8 mouse cellular contexts compared by ENCODE assay signal in the genomic region with DNA sequence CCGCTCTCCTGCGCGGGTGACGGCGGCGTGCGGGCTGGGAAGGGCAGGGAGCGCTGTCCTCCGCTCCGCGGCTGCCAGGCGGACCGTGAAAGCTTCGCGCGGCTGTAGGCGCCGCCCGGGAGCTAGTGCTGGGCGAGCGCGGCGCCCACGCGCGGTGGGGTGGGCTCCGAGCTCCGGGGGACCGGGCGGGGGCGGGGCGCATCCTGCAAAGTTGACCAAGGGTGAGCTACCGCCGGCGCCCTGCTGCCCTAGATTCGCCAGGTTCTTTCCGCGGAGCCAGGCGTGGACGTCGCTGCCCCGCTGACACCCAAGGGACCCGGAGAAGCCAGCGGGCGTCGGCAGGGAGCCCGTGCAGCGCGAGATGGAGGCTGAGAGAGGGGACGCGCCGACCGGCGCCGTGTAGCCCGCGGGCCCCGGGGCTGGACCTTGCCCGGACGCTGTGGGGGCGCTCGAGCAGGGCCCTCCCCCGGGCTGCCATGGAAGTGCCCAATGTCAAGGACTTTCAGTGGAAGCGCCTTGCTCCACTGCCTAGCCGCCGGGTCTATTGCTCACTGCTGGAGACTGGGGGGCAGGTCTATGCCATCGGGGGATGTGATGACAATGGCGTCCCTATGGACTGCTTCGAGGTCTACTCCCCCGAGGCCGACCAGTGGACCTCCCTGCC. TPM values are rescaled to one million over a fixed set of nuclear protein-coding genes. Genes with fewer than 3 reads are reported as not detected.
DNase-seq lines count a peak whose midpoint lies in the region; ATAC-seq and TF ChIP-seq lines count a peak whose summit lies in the region.

No protein-coding gene starts in this region.

- peak overlapping the region; percentile 97 for H3K4me2 ChIP-seq in heart, embryonic 12.5 days
- peak overlapping the region; percentile 98 for H3K4me2 ChIP-seq in kidney, embryonic 16.5 days (replicated peaks; ENCODE audit: low read depth, low read length)
- H3K4me2 ChIP-seq in stomach, embryonic 14.5 days (replicated peaks; ENCODE audit: low read depth, low read length): peak overlapping the region; percentile 99

- peaks cover 12% of the 10 kb centered on the region for H3K27me3 ChIP-seq in spleen, adult 2 months (ENCODE audit: control insufficient read depth, insufficient read depth, low read length)
- H3K27me3 ChIP-seq in heart, embryonic 12.5 days (replicated peaks): peaks cover 76% of the 10 kb centered on the region
- peaks cover 26% of the 10 kb centered on the region for H3K27me3 ChIP-seq in kidney, embryonic 16.5 days (ENCODE audit: insufficient read depth, low read length)
- peaks cover 18% of the 10 kb centered on the region for H3K27me3 ChIP-seq in stomach, embryonic 14.5 days (ENCODE audit: control insufficient read depth, insufficient read depth, low read length)

- peak overlapping the region; percentile 69 for H3K9ac ChIP-seq in heart, embryonic 12.5 days
- H3K9ac ChIP-seq in kidney, embryonic 16.5 days (replicated peaks; ENCODE audit: low read length): peak overlapping the region; percentile 72
- peak overlapping the region; percentile 38; the same call in 1 of the 2 replicates for H3K9ac ChIP-seq in stomach, embryonic 14.5 days (replicated peaks; ENCODE audit: low read depth, low read length)

- TF ChIP-seq POLR2A in spleen, adult 2 months (IDR thresholded peaks at IDR 0.05; ENCODE audit: low read depth, low read length): no peak

- 2% methylated on average over 68 of the region's 71 CpGs for WGBS in spleen, adult 2 months
- 2% methylated on average over 70 of the region's 71 CpGs for WGBS in heart, embryonic 12.5 days
- WGBS in kidney, embryonic 16.5 days: under 1% methylated on average over 68 of the region's 71 CpGs
- WGBS in stomach, embryonic 14.5 days: 2% methylated on average over 59 of the region's 71 CpGs

- no peak for TF ChIP-seq CTCF in spleen, adult 2 months (IDR thresholded peaks at IDR 0.05; ENCODE audit: extremely low read depth, insufficient read depth, insufficient read length, insufficient replicate concordance)

- DNase-seq in spleen, adult 2 months (ENCODE audit: low read depth in 1 of 2, low spot score in 2 of 2): peak in 1 of 2 experiments; percentile 31
- DNase-seq in spleen, postnatal 14 days (ENCODE audit: low spot score in 2 of 2): no peak
- DNase-seq in cerebellum, adult 9-10 months: peak; percentile 37
- DNase-seq in lung, postnatal 36 days: peak; percentile 32
- DNase-seq in natural killer cell, adult 2 months (ENCODE audit: low spot score in 2 of 2): no peak

- H3K4me3 ChIP-seq in spleen, adult 2 months (ENCODE audit: extremely low read depth, insufficient read depth, insufficient read length): peak overlapping the region; percentile 34
- H3K4me3 ChIP-seq in heart, embryonic 12.5 days: peak overlapping the region; percentile 62
- H3K4me3 ChIP-seq in kidney, embryonic 16.5 days (ENCODE audit: low read length): peak overlapping the region; percentile 56
- peak overlapping the region; percentile 53 for H3K4me3 ChIP-seq in stomach, embryonic 14.5 days (ENCODE audit: low read depth, low read length)

- peaks cover 6% of the 10 kb centered on the region; the same call in 1 of the 2 replicates for H3K4me1 ChIP-seq in spleen, adult 2 months (ENCODE audit: control insufficient read depth, insufficient read depth, insufficient read length)
- peaks cover 13% of the 10 kb centered on the region for H3K4me1 ChIP-seq in heart, embryonic 12.5 days (replicated peaks)
- H3K4me1 ChIP-seq in kidney, embryonic 16.5 days (ENCODE audit: insufficient read depth, low read length): peaks cover 11% of the 10 kb centered on the region; the same call in 1 of the 2 replicates
- peaks cover 3% of the 10 kb centered on the region; the same call in 1 of the 2 replicates for H3K4me1 ChIP-seq in stomach, embryonic 14.5 days (ENCODE audit: control insufficient read depth, insufficient read depth, low read length)

- H3K9me3 ChIP-seq in heart, embryonic 12.5 days (replicated peaks): no peaks in the 10 kb centered on the region
- no peaks in the 10 kb centered on the region for H3K9me3 ChIP-seq in kidney, embryonic 16.5 days (ENCODE audit: low read length)
- no peaks in the 10 kb centered on the region for H3K9me3 ChIP-seq in stomach, embryonic 14.5 days (ENCODE audit: control insufficient read depth, low read depth, low read length)

- no peak; the same call in 1 of the 2 replicates for ATAC-seq in heart, embryonic 12.5 days (ENCODE audit: insufficient number of reproducible peaks, low FRiP score)
- peak; percentile 72 for ATAC-seq in kidney, embryonic 16.5 days (ENCODE audit: low FRiP score, low TSS enrichment)
- ATAC-seq in stomach, embryonic 14.5 days (ENCODE audit: insufficient number of reproducible peaks, insufficient read depth, low FRiP score, low read depth): 0 out of 2 replicates have a peak, but pooled peaks have one; percentile 19

- H3K27ac ChIP-seq in spleen, adult 2 months (ENCODE audit: insufficient read depth, low read length): no peak overlapping the region
- H3K27ac ChIP-seq in heart, embryonic 12.5 days (ENCODE audit: poor library complexity, severe bottlenecking): no peak overlapping the region
- H3K27ac ChIP-seq in kidney, embryonic 16.5 days (ENCODE audit: low read length): no peak overlapping the region; the same call in 1 of the 2 replicates
- no peak overlapping the region for H3K27ac ChIP-seq in stomach, embryonic 14.5 days (ENCODE audit: low read length)

- H3K36me3 ChIP-seq in spleen, adult 2 months (ENCODE audit: control insufficient read depth, insufficient read depth, low read length): no peaks in the 10 kb centered on the region
- H3K36me3 ChIP-seq in heart, embryonic 12.5 days: no peaks in the 10 kb centered on the region
- H3K36me3 ChIP-seq in kidney, embryonic 16.5 days (ENCODE audit: insufficient read depth, low read length): no peaks in the 10 kb centered on the region
- H3K36me3 ChIP-seq in stomach, embryonic 14.5 days (ENCODE audit: control insufficient read depth, insufficient read depth, low read length): no peaks in the 10 kb centered on the region

RNA-seq across cellular contexts. Expression of gene Klhdc8a, which starts 0.5 kb away (rescaled TPM):
- 0.59 and 0.68 TPM in 2 replicates for polyA plus RNA-seq in spleen, adult 2 months (2012; rRNA removed)
- polyA plus RNA-seq in heart, embryonic 12.5 days (2016; fragmentation: Nextera tagmentation; extraction: Ambion mirVana): 0.55 and 0.81 TPM in 2 replicates
- 1.8 and 2.1 TPM in 2 replicates for polyA plus RNA-seq in kidney, embryonic 16.5 days (2015; fragmentation: Nextera tagmentation; extraction: Ambion mirVana)
- polyA plus RNA-seq in stomach, embryonic 14.5 days (2014; fragmentation: Nextera tagmentation; extraction: Ambion mirVana): 0.10 TPM in 1 of 2 replicates, not detected in the other

RNA-seq across cellular contexts. Expression of gene Nuak2, which starts 17.0 kb away (rescaled TPM):
- 17.4 and 25.5 TPM in 2 replicates for polyA plus RNA-seq in spleen, adult 2 months (2012; rRNA removed)
- 2.6 and 3.1 TPM in 2 replicates for polyA plus RNA-seq in heart, embryonic 12.5 days (2016; fragmentation: Nextera tagmentation; extraction: Ambion mirVana)
- polyA plus RNA-seq in kidney, embryonic 16.5 days (2015; fragmentation: Nextera tagmentation; extraction: Ambion mirVana): 4.3 and 5.5 TPM in 2 replicates
- polyA plus RNA-seq in stomach, embryonic 14.5 days (2014; fragmentation: Nextera tagmentation; extraction: Ambion mirVana): 4.2 and 4.5 TPM in 2 replicates

Comparison
In these comparisons a context has a peak if more than half of its experiments do, and no peak if none do; other contexts are left out.
1. DNase-seq: peak in cerebellum, adult 9-10 months (single experiment) and lung, postnatal 36 days (single experiment); none in spleen, postnatal 14 days (0 of 2) and natural killer cell, adult 2 months (0 of 2).
2. Peak in every context shown above with its lines, with median percentiles within 50 percentile points of each other: H3K4me3 ChIP-seq, H3K4me2 ChIP-seq and H3K9ac ChIP-seq.